Mouse (Mus musculus) heart, adult 11 months (tissue): ENCODE data around the gene Rad9b.

Experiments
- DNase-seq: peaks from one replicate; pipeline ENCODE4 v3.0.0; 2022

The Rad9b gene

GRCm38 (mm10) chr5:122280422-122280826 is 73.6 kb downstream of the Rad9b start:
- no peak for DNase-seq

GRCm38 (mm10) chr5:122279799-122280421 is 74.1 kb downstream of the Rad9b start:
- DNase-seq: peak; percentile 88

- DNase-seq: no peak
Observed at GRCm38 (mm10) chr5:122278946-122279345, 75.1 kb downstream of the Rad9b start.

- peak; percentile 93 for DNase-seq
Observed at GRCm38 (mm10) chr5:122274785-122275184, 79.2 kb downstream of the Rad9b start.
